Mouse (Mus musculus): ENCODE measurements around the gene Gm17079. TPM values are rescaled to one million over a fixed set of nuclear protein-coding genes. Genes with fewer than 3 reads are reported as not detected.
"Not testable (repeated sequence)": the region's sequence is repeated elsewhere in the genome, so short reads cannot be mapped to it uniquely, and the experiment has no call there.

Gene Gm17079
- polyA plus RNA-seq (2014; fragmentation: Nextera tagmentation; extraction: Ambion mirVana), result not detected in 2 replicates

DNA sequence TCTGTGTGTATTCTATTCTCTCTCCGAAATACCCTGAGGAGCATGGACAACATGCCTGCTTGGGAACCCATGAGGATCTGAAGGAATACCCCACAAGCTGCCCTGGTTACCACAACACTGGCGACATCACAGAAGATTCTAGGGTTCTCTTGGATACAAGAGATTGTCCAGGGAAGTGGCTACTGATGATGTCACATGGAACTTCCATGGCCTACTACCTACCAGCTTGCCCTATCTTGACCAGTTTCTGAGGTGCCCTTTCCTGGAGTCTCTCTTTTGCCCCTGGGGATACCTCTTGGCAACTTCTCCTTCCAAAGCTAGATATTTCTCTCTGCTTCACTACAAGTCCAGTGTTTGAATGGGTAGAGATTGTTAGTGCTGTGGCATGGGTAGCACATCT lies at the start of gene Gm17079:
Gm17079 (minus strand) TSS at position 101 of the 400 bp plus-strand sequence.
- H3K4me1 ChIP-seq (ENCODE audit: control insufficient read depth, insufficient read depth, low read length); H3K9ac ChIP-seq (replicated peaks; ENCODE audit: low read depth, low read length); H3K4me3 ChIP-seq (ENCODE audit: low read depth, low read length); ATAC-seq (ENCODE audit: low read depth); H3K4me2 ChIP-seq (ENCODE audit: low read depth, low read length); H3K36me3 ChIP-seq (ENCODE audit: control insufficient read depth, insufficient read depth, low read length); H3K27me3 ChIP-seq (ENCODE audit: control insufficient read depth, insufficient read depth, low read length); H3K27ac ChIP-seq (ENCODE audit: low read depth, low read length); H3K9me3 ChIP-seq (ENCODE audit: control insufficient read depth, low read length): not testable (repeated sequence)
- 80% methylated on average over 1 of the region's 2 CpGs for WGBS

DNA sequence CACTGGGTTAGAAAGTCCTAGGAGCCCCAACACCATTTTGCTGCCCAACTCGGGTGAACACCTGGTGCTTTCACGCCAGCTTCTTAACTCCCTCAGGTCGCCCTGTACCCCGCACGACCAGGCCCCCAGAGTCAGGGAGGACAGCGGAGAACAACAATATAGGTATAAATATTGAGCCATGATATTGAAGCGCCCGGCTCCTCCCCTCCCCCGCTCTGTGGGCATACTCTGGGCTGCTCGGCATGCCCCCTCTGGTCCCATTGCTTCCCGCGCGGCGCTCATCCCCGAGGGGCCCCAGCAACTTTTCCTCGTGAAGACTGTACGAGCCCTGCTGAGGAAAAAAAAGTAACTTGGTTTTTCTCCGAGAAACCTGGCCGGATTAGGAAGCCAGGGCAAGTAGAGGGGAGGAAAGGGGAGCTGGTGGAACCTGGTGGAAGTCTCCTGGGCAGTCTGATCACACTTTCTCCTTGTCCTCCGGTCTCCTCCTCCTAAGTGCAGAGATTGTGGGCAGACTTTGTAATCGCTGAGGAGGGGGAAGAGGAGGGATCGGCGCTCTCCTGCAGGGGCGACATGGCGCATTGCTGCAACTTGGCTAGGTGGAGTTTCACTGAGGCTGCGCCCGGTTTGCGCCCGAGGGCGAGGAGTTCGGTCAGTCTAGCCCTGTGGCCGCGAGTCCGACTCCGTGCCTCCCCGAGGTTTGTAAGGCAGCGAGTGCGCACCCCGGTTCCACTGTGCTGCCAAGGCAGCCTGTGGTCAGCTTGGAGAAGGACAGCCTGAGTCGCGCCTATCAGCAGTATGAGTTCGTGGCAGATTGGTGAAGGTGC lies 45.3 kb upstream of the Gm17079 start:
- Histone ChIP-seq H3K27ac (ENCODE audit: low read depth, low read length) (no peak overlapping the region), H3K4me2 (ENCODE audit: low read depth, low read length) (peak overlapping the region; percentile 50), H3K4me1 (ENCODE audit: control insufficient read depth, insufficient read depth, low read length) (0 out of 2 replicates have a peak, but pooled peaks cover 2% of the 10 kb centered on the region), H3K27me3 (ENCODE audit: control insufficient read depth, insufficient read depth, low read length) (peaks cover 37% of the 10 kb centered on the region), H3K9ac (replicated peaks; ENCODE audit: low read depth, low read length) (no peak overlapping the region), H3K4me3 (ENCODE audit: low read depth, low read length) (peak overlapping the region; percentile 22; the same call in 1 of the 2 replicates), H3K36me3 (ENCODE audit: control insufficient read depth, insufficient read depth, low read length) (no peaks in the 10 kb centered on the region), H3K9me3 (ENCODE audit: control insufficient read depth, low read length) (no peaks in the 10 kb centered on the region)
- no peak for ATAC-seq (ENCODE audit: low read depth)
- WGBS, result under 1% methylated on average over 42 of the region's 42 CpGs

DNA sequence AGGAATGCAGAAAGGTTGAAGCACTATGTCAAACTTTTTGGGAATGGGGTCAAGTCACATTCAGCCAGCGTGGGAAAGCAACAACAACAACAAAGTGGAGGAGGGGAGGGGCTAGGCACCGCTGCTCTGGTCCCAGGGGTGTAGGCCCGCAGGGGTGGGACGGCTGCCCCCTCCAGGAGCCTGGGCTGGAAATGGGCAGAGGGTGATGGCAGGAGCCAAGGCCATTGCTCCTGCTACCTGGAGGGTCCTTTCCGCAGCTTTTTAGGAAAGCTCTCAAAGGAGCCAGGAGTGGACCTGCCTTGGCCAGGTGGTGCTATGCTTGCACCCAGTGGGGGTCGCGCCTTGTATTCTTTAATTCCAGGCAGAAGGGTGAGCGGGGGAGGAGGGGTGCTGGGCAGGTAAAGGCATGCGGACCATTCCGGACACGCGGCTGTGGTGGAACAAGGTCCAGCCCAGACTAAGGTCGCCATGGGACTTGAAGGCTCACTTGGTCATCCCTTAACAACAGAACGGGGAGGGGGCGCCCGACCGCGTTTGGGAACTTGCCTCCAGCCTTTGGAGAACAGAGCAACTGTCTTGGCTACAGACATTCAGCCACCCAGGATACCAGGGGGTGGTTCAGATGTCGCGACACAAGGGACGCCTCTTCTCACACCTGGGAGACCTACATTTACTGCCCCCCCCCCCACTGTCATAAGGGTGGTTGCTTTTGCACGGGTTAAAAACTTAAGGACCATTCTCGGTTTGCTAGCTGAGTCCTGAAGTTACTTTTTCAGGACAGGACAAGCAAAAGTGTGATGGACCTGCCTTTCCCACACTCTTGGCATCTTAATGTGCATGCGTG lies 44.1 kb upstream of the Gm17079 start:
- no peaks in the 10 kb centered on the region for H3K9me3 ChIP-seq (ENCODE audit: control insufficient read depth, low read length)
- H3K4me1 ChIP-seq (ENCODE audit: control insufficient read depth, insufficient read depth, low read length), result 0 out of 2 replicates have a peak, but pooled peaks cover 2% of the 10 kb centered on the region
- peak overlapping the region; percentile 25; the same call in 1 of the 2 replicates for H3K4me2 ChIP-seq (ENCODE audit: low read depth, low read length)
- no peak overlapping the region for H3K27ac ChIP-seq (ENCODE audit: low read depth, low read length)
- ATAC-seq (ENCODE audit: low read depth), result no peak
- no peak overlapping the region for H3K9ac ChIP-seq (replicated peaks; ENCODE audit: low read depth, low read length)
- 2% methylated on average over 24 of the region's 24 CpGs for WGBS
- H3K36me3 ChIP-seq (ENCODE audit: control insufficient read depth, insufficient read depth, low read length), result no peaks in the 10 kb centered on the region
- H3K27me3 ChIP-seq (ENCODE audit: control insufficient read depth, insufficient read depth, low read length), result peaks cover 37% of the 10 kb centered on the region
- H3K4me3 ChIP-seq (ENCODE audit: low read depth, low read length), result no peak overlapping the region; the same call in 1 of the 2 replicates

DNA sequence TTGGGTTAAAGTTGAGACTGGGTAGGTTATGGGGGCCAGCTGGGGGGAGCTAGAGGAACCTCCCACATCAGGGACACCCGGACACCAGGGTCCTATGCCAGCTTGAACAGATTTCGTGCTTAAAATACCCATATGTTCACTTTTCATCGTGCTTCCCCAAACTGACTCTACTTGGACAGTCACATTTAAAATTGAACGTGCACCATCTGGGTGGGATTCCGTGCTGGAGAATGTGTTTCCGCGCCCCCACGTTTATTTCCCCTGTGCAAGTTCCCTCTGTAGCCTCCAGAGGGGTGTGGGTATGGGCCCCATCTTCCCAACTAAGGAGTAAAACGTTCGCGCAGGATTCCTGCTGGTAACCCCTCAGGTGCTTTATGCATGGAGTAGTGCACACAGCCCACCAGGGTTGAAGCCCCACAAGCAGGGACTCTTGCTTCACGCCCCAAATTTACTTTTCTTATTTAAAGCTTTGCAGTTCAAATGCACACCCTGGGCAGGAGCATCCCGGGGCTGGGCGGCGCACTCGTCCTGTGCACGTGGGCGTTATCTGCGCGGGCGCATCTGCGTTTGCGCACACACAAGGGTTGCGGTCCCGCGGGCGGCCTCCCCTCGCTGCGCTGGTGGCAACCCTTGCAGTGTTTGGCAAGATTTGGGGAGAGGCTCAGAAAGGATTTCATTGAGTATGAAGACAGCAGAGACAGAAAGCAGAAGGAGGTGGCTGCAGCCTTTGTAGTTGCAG lies 43.3 kb upstream of the Gm17079 start:
- H3K9ac ChIP-seq (replicated peaks; ENCODE audit: low read depth, low read length), result no peak overlapping the region
- H3K27ac ChIP-seq (ENCODE audit: low read depth, low read length), result no peak overlapping the region
- ATAC-seq (ENCODE audit: low read depth), result no peak
- H3K9me3 ChIP-seq (ENCODE audit: control insufficient read depth, low read length), result no peaks in the 10 kb centered on the region
- peak overlapping the region; percentile 25 for H3K4me2 ChIP-seq (ENCODE audit: low read depth, low read length)
- WGBS, result 5% methylated on average over 29 of the region's 29 CpGs
- H3K27me3 ChIP-seq (ENCODE audit: control insufficient read depth, insufficient read depth, low read length), result peaks cover 37% of the 10 kb centered on the region
- H3K36me3 ChIP-seq (ENCODE audit: control insufficient read depth, insufficient read depth, low read length), result no peaks in the 10 kb centered on the region
- H3K4me3 ChIP-seq (ENCODE audit: low read depth, low read length), result peak overlapping the region; percentile 18; the same call in 1 of the 2 replicates
- H3K4me1 ChIP-seq (ENCODE audit: control insufficient read depth, insufficient read depth, low read length), result 0 out of 2 replicates have a peak, but pooled peaks cover 2% of the 10 kb centered on the region

DNA sequence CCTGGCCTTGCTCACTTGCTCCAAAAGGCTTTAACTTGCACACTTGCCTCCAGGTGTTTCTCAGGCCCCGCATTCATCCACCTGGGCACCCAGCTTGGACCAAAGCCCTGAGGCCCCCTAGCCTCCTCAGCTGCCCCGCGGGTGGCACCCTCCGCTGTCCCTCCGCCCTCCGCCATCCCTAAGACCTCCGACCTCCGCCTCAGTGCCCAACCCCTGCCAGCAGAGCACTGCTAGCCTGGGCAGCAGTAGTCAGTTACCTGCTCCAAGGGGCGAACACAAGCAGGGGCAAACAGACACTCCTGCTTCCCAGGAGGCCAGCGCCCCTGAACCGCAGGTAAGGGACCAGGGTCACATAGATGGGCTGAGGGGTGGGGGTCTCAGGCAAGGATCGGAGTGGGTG lies 42.7 kb upstream of the Gm17079 start:
- no peak overlapping the region for H3K27ac ChIP-seq (ENCODE audit: low read depth, low read length)
- no peak; the same call in 1 of the 2 replicates for ATAC-seq (ENCODE audit: low read depth)
- peaks cover 37% of the 10 kb centered on the region for H3K27me3 ChIP-seq (ENCODE audit: control insufficient read depth, insufficient read depth, low read length)
- 0 out of 2 replicates have a peak, but pooled peaks cover 2% of the 10 kb centered on the region for H3K4me1 ChIP-seq (ENCODE audit: control insufficient read depth, insufficient read depth, low read length)
- WGBS, result 15% methylated on average over 12 of the region's 12 CpGs
- no peak overlapping the region for H3K9ac ChIP-seq (replicated peaks; ENCODE audit: low read depth, low read length)
- H3K9me3 ChIP-seq (ENCODE audit: control insufficient read depth, low read length), result no peaks in the 10 kb centered on the region
- H3K4me2 ChIP-seq (ENCODE audit: low read depth, low read length), result no peak overlapping the region
- H3K36me3 ChIP-seq (ENCODE audit: control insufficient read depth, insufficient read depth, low read length), result no peaks in the 10 kb centered on the region
- no peak overlapping the region for H3K4me3 ChIP-seq (ENCODE audit: low read depth, low read length)

DNA sequence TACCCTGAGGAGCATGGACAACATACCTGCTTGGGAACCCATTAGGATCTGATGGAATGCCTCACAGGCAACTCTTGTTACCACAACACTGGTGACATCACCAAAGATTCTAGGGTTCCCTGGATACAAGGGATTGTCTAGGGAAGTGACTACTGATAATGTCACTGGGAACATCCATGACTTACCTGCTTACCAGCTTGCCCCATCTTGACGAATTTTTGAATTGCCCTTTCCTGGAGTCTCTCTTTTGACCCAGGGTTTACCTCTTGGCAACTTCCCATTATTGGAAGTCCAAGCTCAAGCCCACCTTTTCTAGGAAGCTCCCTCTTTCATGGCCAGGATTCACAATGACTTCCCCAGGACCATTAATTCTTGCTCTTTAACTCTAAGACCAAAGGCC lies 21.8 kb upstream of the Gm17079 start, which contains the start of gene Gm5800:
Gm5800 (minus strand) TSS at position 101 of the 400 bp plus-strand sequence.
- Histone ChIP-seq H3K4me2 (ENCODE audit: low read depth, low read length) (no peak within 1 kb of the TSS), H3K36me3 (ENCODE audit: control insufficient read depth, insufficient read depth, low read length) (no peaks in the 10 kb centered on the region), H3K9me3 (ENCODE audit: control insufficient read depth, low read length) (no peaks in the 10 kb centered on the region), H3K9ac (replicated peaks; ENCODE audit: low read depth, low read length) (no peak within 1 kb of the TSS), H3K27me3 (ENCODE audit: control insufficient read depth, insufficient read depth, low read length) (no peaks in the 10 kb centered on the region), H3K4me1 (ENCODE audit: control insufficient read depth, insufficient read depth, low read length) (no peaks in the 10 kb centered on the region), H3K27ac (ENCODE audit: low read depth, low read length) (no peak within 1 kb of the TSS), H3K4me3 (ENCODE audit: low read depth, low read length) (no peak within 1 kb of the TSS)
- 73% methylated on average over 1 of the region's 1 CpGs for WGBS
- ATAC-seq (ENCODE audit: low read depth), result no peak

DNA sequence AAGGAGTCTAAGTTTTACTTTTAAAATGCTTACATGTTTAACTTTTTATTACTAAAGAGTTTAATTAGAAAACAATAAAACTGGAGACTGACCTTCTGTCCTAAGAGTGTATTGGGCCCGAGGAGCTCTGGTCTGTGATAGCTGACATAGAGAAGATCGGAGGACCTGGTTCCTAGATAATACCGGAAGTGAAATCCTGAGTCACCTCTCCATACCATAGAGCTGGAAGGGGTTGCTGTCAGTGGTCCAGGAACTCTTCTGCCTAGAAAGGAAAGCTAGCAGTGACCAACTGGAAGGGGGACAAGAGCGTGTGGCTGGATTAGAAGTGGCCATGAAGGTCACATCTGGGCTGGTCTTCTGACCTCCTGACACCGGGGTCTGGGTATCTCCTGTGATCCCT lies 18.0 kb downstream of the Gm17079 start:
- H3K4me2 ChIP-seq (ENCODE audit: low read depth, low read length), result no peak overlapping the region
- 90% methylated on average over 5 of the region's 5 CpGs for WGBS
- H3K4me3 ChIP-seq (ENCODE audit: low read depth, low read length), result no peak overlapping the region
- no peak for ATAC-seq (ENCODE audit: low read depth)
- no peak overlapping the region for H3K9ac ChIP-seq (replicated peaks; ENCODE audit: low read depth, low read length)
- H3K36me3 ChIP-seq (ENCODE audit: control insufficient read depth, insufficient read depth, low read length), result no peaks in the 10 kb centered on the region
- H3K27me3 ChIP-seq (ENCODE audit: control insufficient read depth, insufficient read depth, low read length), result no peaks in the 10 kb centered on the region
- no peak overlapping the region for H3K27ac ChIP-seq (ENCODE audit: low read depth, low read length)
- H3K9me3 ChIP-seq (ENCODE audit: control insufficient read depth, low read length), result no peaks in the 10 kb centered on the region
- H3K4me1 ChIP-seq (ENCODE audit: control insufficient read depth, insufficient read depth, low read length), result no peaks in the 10 kb centered on the region
